Mouse (Mus musculus) neural tube, embryonic 12.5 days (tissue): ENCODE results near the gene Cd300ld3. TPM values are rescaled to one million over a fixed set of nuclear protein-coding genes. Genes with fewer than 3 reads are reported as not detected.

Experiments
- ATAC-seq: fragments of 200-750 bp; cut with Nextera tagmentation; 2 replicates; pipeline ENCODE4 v1.8.0; 2017; ENCODE audit warnings: low read depth, mild to moderate bottlenecking, moderate TSS enrichment, moderate library complexity; ENCODE audit not compliant: low FRiP score
- H3K27ac ChIP-seq: fragments of 300-500 bp; sonication (generic); 2 replicates; pipeline ENCODE4 v1.5.1; 2016
- H3K27me3 ChIP-seq: fragments of 300-500 bp; sonication (generic); replicated peaks from 2 replicates; pipeline ENCODE4 v1.6.1; 2016; ENCODE audit warnings: mild to moderate bottlenecking
- H3K36me3 ChIP-seq: fragments of 300-500 bp; sonication (generic); 2 replicates; pipeline ENCODE4 v1.6.1; 2016; ENCODE audit warnings: mild to moderate bottlenecking
- H3K4me1 ChIP-seq: fragments of 300-500 bp; sonication (generic); 2 replicates; pipeline ENCODE4 v1.6.1; 2016
- H3K4me2 ChIP-seq: fragments of 300-500 bp; sonication (generic); replicated peaks from 2 replicates; pipeline ENCODE4 v1.6.1; 2016; ENCODE audit warnings: mild to moderate bottlenecking
- H3K4me3 ChIP-seq: fragments of 300-500 bp; sonication (generic); 2 replicates; pipeline ENCODE4 v1.5.1; 2016
- H3K9ac ChIP-seq: fragments of 300-500 bp; sonication (generic); 2 replicates; pipeline ENCODE4 v1.6.1; 2016; ENCODE audit warnings: mild to moderate bottlenecking
- H3K9me3 ChIP-seq: fragments of 300-500 bp; sonication (generic); 2 replicates; pipeline ENCODE4 v1.6.1; 2016; ENCODE audit warnings: mild to moderate bottlenecking
- WGBS: fragments of 180-500 bp; shearing (Covaris S2); methylation state at CpG from one replicate; pipeline ENCODE4 v1.1.7; 2016; 5-methylcytosine and 5-hydroxymethylcytosine counted together
- polyA plus RNA-seq: library from polyadenylated mRNA; unstranded; fragments of >200 nt; fragmentation: Nextera tagmentation; extraction: Ambion mirVana; gene quantifications from 2 replicates; pipeline ENCODE4 v1.2.1, GENCODE M21; 2016

Cd300ld3 gene
- not detected in 2 replicates for polyA plus RNA-seq

DNA sequence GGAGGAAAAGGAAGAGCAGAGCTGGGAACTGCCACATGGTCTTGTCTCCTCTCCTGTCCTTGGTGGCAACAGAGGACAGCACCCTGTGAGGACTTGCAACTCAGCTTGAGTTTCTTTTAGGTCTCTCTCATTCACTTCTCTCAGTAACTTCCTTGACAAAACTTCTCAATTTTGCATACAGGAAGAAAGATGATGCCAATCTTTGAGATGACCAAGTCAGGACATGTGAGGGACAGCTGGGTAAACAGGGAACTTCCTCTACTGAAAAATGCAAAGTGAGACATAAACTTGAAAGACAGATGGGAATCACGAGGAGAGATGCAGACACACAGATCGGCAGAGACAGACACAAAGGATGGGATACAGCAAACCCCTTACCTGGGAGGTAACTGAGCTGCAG lies at the start of gene Cd300ld3:
Cd300ld3 (minus strand) TSS at position 151 of the 400 bp plus-strand sequence.
- H3K4me1 ChIP-seq = no peaks in the 10 kb centered on the region
- 68% methylated on average over 2 of the region's 2 CpGs for WGBS
- H3K27me3 ChIP-seq = no peaks in the 10 kb centered on the region
- H3K4me3 ChIP-seq = no peak within 1 kb of the TSS
- H3K4me2 ChIP-seq = no peak within 1 kb of the TSS
- no peak within 1 kb of the TSS for H3K9ac ChIP-seq
- H3K9me3 ChIP-seq = no peaks in the 10 kb centered on the region
- no peak within 1 kb of the TSS for H3K27ac ChIP-seq
- ATAC-seq = no peak
- H3K36me3 ChIP-seq = no peaks in the 10 kb centered on the region

DNA sequence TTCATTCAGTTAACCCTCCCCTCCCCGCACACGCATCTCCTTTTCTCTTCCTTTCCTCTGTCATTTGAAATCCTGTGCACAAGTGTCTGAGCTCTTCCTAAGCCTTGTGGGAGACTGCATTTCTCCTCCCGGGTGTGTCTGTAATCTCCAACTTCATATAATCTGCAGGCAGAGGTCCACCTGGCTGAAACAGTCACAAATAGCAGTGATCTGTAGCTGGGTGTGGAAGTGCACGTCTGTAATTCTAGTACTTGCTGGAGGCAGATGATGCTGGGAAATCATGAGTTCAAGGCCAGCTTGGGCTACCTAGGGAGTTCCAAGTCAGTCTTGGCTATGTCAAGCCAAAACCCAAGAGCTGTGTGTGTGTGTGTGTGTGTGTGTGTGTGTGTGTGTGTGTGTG lies 43.9 kb upstream of the Cd300ld3 start:
- Histone ChIP-seq H3K4me3 (peak overlapping the region; percentile 18; the same call in 1 of the 2 replicates), H3K27me3 (peaks cover 29% of the 10 kb centered on the region), H3K27ac (no peak overlapping the region), H3K4me1 (peaks cover 9% of the 10 kb centered on the region), H3K4me2 (peak overlapping the region; percentile 57), H3K9ac (no peak overlapping the region), H3K9me3 (peaks cover 6% of the 10 kb centered on the region; the same call in 1 of the 2 replicates), H3K36me3 (no peaks in the 10 kb centered on the region)
- ATAC-seq = no peak
- WGBS = 14% methylated on average over 4 of the region's 4 CpGs

DNA sequence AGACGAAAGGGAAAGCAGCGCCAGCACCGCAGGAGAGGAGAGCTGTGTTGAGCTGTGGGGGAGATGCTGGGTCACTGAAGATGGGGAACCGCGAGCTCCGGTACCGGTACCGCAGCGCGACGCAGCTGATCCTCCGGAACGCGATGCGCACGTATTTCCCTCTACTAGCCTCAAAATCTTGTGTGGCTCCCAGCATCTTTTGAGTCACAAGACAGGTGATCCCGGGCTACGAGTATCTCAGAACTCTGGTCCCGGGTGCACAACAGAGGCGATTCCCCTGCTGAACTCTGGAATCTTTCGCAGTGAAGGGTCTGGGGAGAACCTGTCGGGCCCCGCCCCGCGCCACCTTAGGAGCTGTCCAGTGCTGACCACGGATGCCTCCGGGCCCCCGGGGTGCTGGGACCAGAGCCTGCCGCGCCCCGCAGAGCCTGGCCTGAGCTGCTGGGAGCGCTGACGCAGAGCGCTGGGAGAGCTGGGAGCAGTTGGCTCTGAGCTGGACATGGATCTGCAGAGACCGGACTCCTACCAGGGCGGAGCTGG lies 43.2 kb upstream of the Cd300ld3 start, which contains the start of gene Rab37:
Rab37 (plus strand) TSS at position 70 of the 540 bp plus-strand sequence.
- Histone ChIP-seq H3K4me3 (peak within 1 kb of the TSS; percentile 18; the same call in 1 of the 2 replicates), H3K36me3 (no peaks in the 10 kb centered on the region), H3K27ac (no peak within 1 kb of the TSS), H3K9ac (peak within 1 kb of the TSS; percentile 47; the same call in 1 of the 2 replicates), H3K4me1 (peaks cover 9% of the 10 kb centered on the region), H3K4me2 (peak within 1 kb of the TSS; percentile 57), H3K27me3 (peaks cover 29% of the 10 kb centered on the region), H3K9me3 (peaks cover 6% of the 10 kb centered on the region; the same call in 1 of the 2 replicates)
- ATAC-seq = no peak
- WGBS = 3% methylated on average over 36 of the region's 36 CpGs

DNA sequence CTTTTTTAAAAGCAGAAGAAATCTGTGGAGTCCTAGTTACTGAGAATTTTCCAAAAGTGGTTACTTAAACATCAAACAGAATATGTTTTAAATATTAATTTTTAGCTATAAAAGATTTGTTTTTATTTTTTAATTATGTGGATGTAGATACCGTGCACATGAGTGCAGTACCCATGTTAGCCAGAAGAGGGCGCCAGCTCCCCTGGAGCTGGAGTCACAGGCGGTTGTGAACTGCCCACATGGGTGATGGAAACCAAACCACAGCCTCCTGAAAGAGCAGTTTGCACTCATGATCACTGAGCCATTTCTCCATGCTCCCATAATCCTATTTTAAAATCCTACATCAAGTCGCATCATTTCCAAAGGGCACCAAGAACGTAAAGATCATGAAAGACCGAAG lies 41.6 kb upstream of the Cd300ld3 start:
- H3K27me3 ChIP-seq = peaks cover 29% of the 10 kb centered on the region
- peaks cover 12% of the 10 kb centered on the region for H3K4me1 ChIP-seq
- H3K4me2 ChIP-seq = no peak overlapping the region
- WGBS = 68% methylated on average over 6 of the region's 6 CpGs
- no peak overlapping the region for H3K27ac ChIP-seq
- ATAC-seq = no peak
- H3K9me3 ChIP-seq = peaks cover 6% of the 10 kb centered on the region; the same call in 1 of the 2 replicates
- H3K9ac ChIP-seq = no peak overlapping the region
- no peaks in the 10 kb centered on the region for H3K36me3 ChIP-seq
- H3K4me3 ChIP-seq = no peak overlapping the region

DNA sequence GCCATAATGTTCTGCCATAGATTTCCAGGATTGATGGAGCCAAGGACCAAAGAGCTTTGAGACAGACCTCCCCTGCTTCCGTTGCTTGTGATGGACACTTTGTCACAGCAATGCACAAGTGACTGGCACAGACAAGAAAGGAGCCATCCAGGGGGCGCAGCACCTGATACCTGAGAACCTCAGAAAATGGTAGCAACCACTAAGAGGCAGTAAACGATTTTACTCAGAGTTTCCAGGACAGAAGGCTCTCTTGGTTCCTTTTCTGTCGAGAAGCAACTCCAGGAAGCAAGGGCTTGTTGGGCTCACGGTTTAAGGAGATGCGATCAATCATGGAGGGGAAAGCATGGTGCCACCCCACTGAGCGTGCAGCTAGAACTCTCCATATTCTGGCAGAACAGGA lies 38.0 kb upstream of the Cd300ld3 start:
- WGBS = 69% methylated on average over 7 of the region's 7 CpGs
- H3K4me2 ChIP-seq = no peak overlapping the region
- ATAC-seq = no peak

DNA sequence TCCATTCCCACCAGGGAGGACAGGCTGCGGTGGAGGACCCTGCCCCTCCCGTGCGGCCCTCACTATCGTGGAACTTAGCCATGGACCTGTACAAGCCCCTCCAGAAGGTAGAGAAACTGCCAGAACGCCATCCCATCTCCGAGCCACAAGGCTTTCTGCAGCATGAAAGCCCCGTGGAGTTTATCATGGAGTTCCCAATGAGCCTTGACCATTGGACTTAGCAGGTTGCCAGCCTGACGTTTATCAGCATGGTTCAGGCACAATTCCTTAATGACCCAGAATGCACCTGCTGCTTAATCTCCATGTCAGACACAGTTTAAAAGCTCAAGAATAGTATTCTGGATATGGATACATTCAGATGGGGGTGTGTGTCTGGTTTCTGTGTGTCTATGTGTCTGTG lies 36.9 kb upstream of the Cd300ld3 start:
- 61% methylated on average over 8 of the region's 8 CpGs for WGBS
- Histone ChIP-seq H3K9ac (no peak overlapping the region), H3K4me3 (no peak overlapping the region), H3K27me3 (peaks cover 3% of the 10 kb centered on the region; the same call in 1 of the 2 replicates), H3K36me3 (no peaks in the 10 kb centered on the region), H3K4me1 (peaks cover 12% of the 10 kb centered on the region; the same call in 1 of the 2 replicates), H3K9me3 (no peaks in the 10 kb centered on the region), H3K4me2 (peak overlapping the region; percentile 0; the same call in 1 of the 2 replicates), H3K27ac (no peak overlapping the region)
- ATAC-seq = no peak

More for the DNA sequence above, 38.0 kb upstream of the Cd300ld3 start:
- Histone ChIP-seq H3K9ac (no peak overlapping the region), H3K27ac (no peak overlapping the region), H3K4me3 (no peak overlapping the region), H3K9me3 (no peaks in the 10 kb centered on the region), H3K4me1 (peaks cover 12% of the 10 kb centered on the region; the same call in 1 of the 2 replicates), H3K36me3 (no peaks in the 10 kb centered on the region), H3K27me3 (peaks cover 13% of the 10 kb centered on the region)

DNA sequence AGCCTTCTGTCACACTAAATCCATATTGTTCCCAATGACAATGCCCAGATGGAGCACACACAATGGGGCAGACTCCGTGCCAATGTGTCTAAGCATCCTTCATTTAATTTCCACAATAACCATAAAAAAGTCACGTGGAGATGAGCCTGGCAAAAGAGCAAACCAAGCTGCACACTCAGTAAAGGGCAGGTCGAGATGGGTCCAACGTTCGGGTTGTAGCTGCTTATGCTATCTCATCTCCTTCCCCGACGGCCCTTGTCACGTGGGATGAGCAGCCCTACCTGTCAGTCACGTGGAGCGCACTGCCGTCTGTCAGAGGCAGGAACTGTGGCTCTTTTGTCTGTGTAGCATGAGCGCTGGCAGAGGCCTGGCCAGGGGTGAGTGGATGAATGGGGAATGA lies 36.4 kb upstream of the Cd300ld3 start:
- H3K4me2 ChIP-seq = peak overlapping the region; percentile 0; the same call in 1 of the 2 replicates
- H3K27me3 ChIP-seq = peaks cover 3% of the 10 kb centered on the region; the same call in 1 of the 2 replicates
- no peaks in the 10 kb centered on the region for H3K9me3 ChIP-seq
- peak; percentile 21; the same call in 1 of the 2 replicates for ATAC-seq
- whole genome bisulfite sequencing = 27% methylated on average over 12 of the region's 12 CpGs
- H3K36me3 ChIP-seq = no peaks in the 10 kb centered on the region
- H3K4me3 ChIP-seq = no peak overlapping the region
- H3K27ac ChIP-seq = no peak overlapping the region
- no peak overlapping the region for H3K9ac ChIP-seq
- H3K4me1 ChIP-seq = peaks cover 12% of the 10 kb centered on the region; the same call in 1 of the 2 replicates

DNA sequence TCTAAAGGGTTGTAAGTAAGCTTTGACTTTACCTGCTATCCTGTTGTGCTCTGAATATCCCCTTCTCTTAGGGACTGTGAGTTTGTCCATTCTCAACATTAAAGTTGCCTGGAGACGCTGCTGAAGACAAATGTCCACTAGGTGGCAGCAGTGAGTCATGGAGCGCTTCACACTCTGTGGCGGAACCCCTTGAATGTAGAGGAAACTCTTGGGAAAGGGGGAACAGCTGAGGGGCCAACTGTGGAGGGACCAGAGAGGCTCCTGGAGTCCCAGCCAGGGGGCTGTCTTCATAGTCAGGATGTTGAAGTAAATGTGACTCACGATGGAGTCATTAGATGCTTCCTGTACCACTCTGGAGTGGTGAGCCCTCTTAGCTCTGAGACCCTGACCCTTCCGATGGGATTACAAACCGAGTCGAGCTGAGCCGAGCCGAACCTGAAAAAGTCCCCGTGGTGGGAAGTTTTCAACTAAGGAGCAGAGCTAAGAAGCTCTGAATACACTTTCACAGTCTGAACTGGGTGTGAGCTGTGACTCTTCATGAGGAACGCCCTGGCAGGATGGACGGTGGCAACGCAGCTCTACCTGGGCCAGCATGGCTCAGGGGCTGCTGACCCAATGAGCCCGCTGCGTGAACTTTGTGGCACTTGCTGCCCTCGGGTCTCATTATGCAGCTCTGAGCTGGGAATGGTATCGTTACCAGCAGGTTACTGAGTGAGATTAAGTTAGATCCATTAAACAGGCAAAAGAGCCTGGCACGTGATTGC lies 35.3 kb upstream of the Cd300ld3 start:
- no peak; the same call in 1 of the 2 replicates for ATAC-seq
- no peaks in the 10 kb centered on the region for H3K9me3 ChIP-seq
- WGBS = 47% methylated on average over 18 of the region's 18 CpGs
- no peak overlapping the region for H3K27ac ChIP-seq
- H3K4me3 ChIP-seq = no peak overlapping the region
- no peak overlapping the region for H3K9ac ChIP-seq
- no peaks in the 10 kb centered on the region for H3K36me3 ChIP-seq
- no peak overlapping the region for H3K4me2 ChIP-seq
- H3K4me1 ChIP-seq = peaks cover 12% of the 10 kb centered on the region; the same call in 1 of the 2 replicates
- H3K27me3 ChIP-seq = peaks cover 3% of the 10 kb centered on the region; the same call in 1 of the 2 replicates

DNA sequence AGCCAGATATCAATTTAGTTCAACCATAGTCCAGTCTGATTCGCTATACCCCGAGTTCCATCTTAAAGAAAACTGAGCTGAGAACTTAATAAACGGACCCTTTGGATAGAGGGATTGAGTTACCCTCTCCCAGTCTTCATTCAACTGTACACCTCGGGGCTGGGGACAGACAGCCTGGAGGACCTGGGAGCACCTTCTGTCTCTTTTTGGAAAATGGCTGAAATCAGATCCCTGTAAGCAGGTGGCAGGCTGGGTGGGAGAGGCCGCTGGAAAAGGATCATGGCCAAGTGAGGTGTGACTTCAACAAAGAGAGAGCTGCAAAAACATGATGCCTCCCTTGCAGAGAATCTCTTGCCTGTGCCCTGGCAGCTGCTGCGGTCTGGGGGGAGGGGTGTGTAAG lies 34.0 kb upstream of the Cd300ld3 start:
- 75% methylated on average over 6 of the region's 6 CpGs for WGBS

DNA sequence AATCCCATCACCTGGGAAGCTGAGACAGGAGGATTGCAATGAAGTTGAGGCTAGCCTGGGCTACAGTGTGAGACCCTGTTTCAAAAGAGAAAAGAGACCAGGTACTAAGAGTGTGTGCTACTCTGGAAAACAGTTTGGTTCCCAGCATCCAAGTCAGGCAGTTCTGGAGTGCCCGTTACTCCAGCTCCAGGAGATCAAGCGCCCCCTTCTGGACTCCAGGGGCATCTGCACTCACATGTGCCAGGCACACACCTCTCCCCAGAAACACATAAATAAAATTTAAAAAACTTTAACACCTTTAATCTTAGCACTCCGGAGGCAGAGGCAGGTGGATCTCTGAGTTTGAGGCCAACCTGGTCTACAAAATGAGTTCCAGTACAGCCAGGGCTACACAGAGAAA lies 33.2 kb upstream of the Cd300ld3 start:
- no peak overlapping the region for H3K27ac ChIP-seq
- H3K9me3 ChIP-seq = no peaks in the 10 kb centered on the region
- WGBS = 61% methylated on average over 3 of the region's 3 CpGs
- H3K4me2 ChIP-seq = no peak overlapping the region
- no peak for ATAC-seq
- no peak overlapping the region for H3K4me3 ChIP-seq
- H3K36me3 ChIP-seq = no peaks in the 10 kb centered on the region
- H3K9ac ChIP-seq = no peak overlapping the region
- H3K4me1 ChIP-seq = peaks cover 12% of the 10 kb centered on the region; the same call in 1 of the 2 replicates
- H3K27me3 ChIP-seq = no peaks in the 10 kb centered on the region; the same call in 1 of the 2 replicates

More for the DNA sequence above, 34.0 kb upstream of the Cd300ld3 start:
- H3K9me3 ChIP-seq = no peaks in the 10 kb centered on the region
- H3K27ac ChIP-seq = no peak overlapping the region
- H3K27me3 ChIP-seq = no peaks in the 10 kb centered on the region; the same call in 1 of the 2 replicates
- H3K36me3 ChIP-seq = no peaks in the 10 kb centered on the region
- no peak overlapping the region for H3K4me2 ChIP-seq
- no peak for ATAC-seq
- peaks cover 12% of the 10 kb centered on the region; the same call in 1 of the 2 replicates for H3K4me1 ChIP-seq
- no peak overlapping the region for H3K9ac ChIP-seq
- H3K4me3 ChIP-seq = no peak overlapping the region

DNA sequence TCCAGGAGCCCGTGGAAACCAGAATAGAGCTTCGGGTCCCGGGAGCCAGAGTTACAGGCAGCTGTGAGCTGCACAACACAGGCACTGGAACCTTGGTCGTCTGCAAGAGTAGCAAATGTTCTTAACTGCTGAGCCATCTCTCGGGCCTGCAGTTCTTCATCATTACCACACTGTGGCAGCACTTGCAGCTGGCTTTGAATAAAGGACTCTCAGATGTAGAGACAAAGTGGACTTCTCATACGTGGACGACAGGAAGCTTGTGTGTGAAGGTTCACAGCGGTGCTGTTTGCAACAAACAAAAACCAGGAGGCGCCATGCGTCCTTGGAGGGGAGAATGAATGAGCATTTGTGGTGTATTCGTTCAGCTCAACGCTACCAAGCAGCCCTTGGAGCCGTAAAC lies 32.7 kb upstream of the Cd300ld3 start:
- Histone ChIP-seq H3K27ac (no peak overlapping the region), H3K9me3 (no peaks in the 10 kb centered on the region), H3K27me3 (no peaks in the 10 kb centered on the region; the same call in 1 of the 2 replicates), H3K4me3 (no peak overlapping the region), H3K36me3 (no peaks in the 10 kb centered on the region), H3K4me1 (peaks cover 12% of the 10 kb centered on the region; the same call in 1 of the 2 replicates), H3K4me2 (no peak overlapping the region), H3K9ac (no peak overlapping the region)
- ATAC-seq = no peak
- 39% methylated on average over 13 of the region's 13 CpGs for WGBS

DNA sequence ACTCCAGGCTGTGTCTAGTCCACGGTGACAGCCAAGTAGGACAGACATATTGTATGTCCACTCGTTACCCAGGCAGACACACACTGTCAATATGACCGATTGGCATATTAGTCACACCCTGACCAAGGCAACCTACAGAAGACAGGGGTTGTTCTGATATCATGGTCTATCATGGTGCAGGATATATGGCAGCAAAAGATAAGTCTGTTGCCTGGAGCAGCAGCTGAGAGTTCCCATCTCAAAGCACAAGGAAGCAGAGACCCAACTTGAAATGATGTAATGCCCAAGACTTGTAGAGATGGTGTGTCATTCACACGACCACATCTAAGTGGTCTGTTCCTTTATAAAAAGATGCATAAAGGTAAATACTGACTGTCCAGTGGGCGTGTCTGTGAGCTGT lies 30.5 kb upstream of the Cd300ld3 start:
- no peaks in the 10 kb centered on the region for H3K9me3 ChIP-seq

More for the DNA sequence above, 30.5 kb upstream of the Cd300ld3 start:
- H3K4me3 ChIP-seq = no peak overlapping the region
- no peak overlapping the region for H3K9ac ChIP-seq
- no peak overlapping the region for H3K27ac ChIP-seq
- H3K4me2 ChIP-seq = no peak overlapping the region
- H3K4me1 ChIP-seq = 0 out of 2 replicates have a peak, but pooled peaks cover under 1% of the 10 kb centered on the region
- H3K27me3 ChIP-seq = peaks cover 4% of the 10 kb centered on the region; the same call in 1 of the 2 replicates
- no peak for ATAC-seq
- 91% methylated on average over 5 of the region's 5 CpGs for whole genome bisulfite sequencing
- no peaks in the 10 kb centered on the region for H3K36me3 ChIP-seq
